In genomic region chr6:30468058-30468457, GRCm38 (mm10) we compare ENCODE assay signal across 19 mouse cellular contexts. TPM values are rescaled to one million over a fixed set of nuclear protein-coding genes. Genes with fewer than 3 reads are reported as not detected.
DNase-seq lines count a peak whose midpoint lies in the region; ATAC-seq lines count a peak whose summit lies in the region.
"Had no signal": no experiment of that assay in that cellular context is flagged by ENCODE, and none has a peak within 500 bp of the region (broad histone marks: within the 10 kb centered on the region; RNA-seq: fewer than 3 reads in every experiment).

No protein-coding gene starts in this region.

- WGBS in heart, embryonic 10.5 days, result 77% methylated on average over 1 of the region's 1 CpGs
- WGBS in heart, embryonic 11.5 days (ENCODE audit: insufficient replicate concordance), result 83% methylated on average over 1 of the region's 1 CpGs
- 80% methylated on average over 1 of the region's 1 CpGs for WGBS in neural tube, embryonic 12.5 days
- 45% methylated on average over 1 of the region's 1 CpGs for WGBS in liver, embryonic 16.5 days (ENCODE audit: insufficient replicate concordance)

- ATAC-seq in heart, embryonic 11.5 days (replicated peaks; ENCODE audit: insufficient number of reproducible peaks, low FRiP score, low TSS enrichment), result no peak
- ATAC-seq in neural tube, embryonic 12.5 days (ENCODE audit: low FRiP score, low read depth), result no peak
- ATAC-seq in liver, embryonic 16.5 days (ENCODE audit: low read depth), result peak; percentile 74
- ATAC-seq: intestine, postnatal 0 days had no signal

- no peak overlapping the region for H3K4me2 ChIP-seq in heart, embryonic 11.5 days
- H3K4me2 ChIP-seq in neural tube, embryonic 12.5 days (replicated peaks), result no peak overlapping the region
- no peak overlapping the region for H3K4me2 ChIP-seq in liver, embryonic 16.5 days (ENCODE audit: low read depth, low read length)
- H3K4me2 ChIP-seq: hindbrain, embryonic 13.5 days had no signal

- H3K9me3 ChIP-seq in heart, embryonic 10.5 days, result no peaks in the 10 kb centered on the region
- no peaks in the 10 kb centered on the region for H3K9me3 ChIP-seq in heart, embryonic 11.5 days (replicated peaks; ENCODE audit: control insufficient read depth, low read length)
- no peaks in the 10 kb centered on the region for H3K9me3 ChIP-seq in neural tube, embryonic 12.5 days
- no peaks in the 10 kb centered on the region for H3K9me3 ChIP-seq in liver, embryonic 16.5 days (replicated peaks; ENCODE audit: control insufficient read depth, low read length)
- H3K9me3 ChIP-seq: heart, embryonic 15.5 days; hindbrain, embryonic 13.5 days; megakaryocyte, embryonic 14.5 days had no signal

- H3K27me3 ChIP-seq in heart, embryonic 10.5 days (ENCODE audit: insufficient read depth, poor library complexity, severe bottlenecking), result no peaks in the 10 kb centered on the region
- no peaks in the 10 kb centered on the region for H3K27me3 ChIP-seq in heart, embryonic 11.5 days (ENCODE audit: control insufficient read depth, insufficient read depth, low read length)
- H3K27me3 ChIP-seq in neural tube, embryonic 12.5 days (replicated peaks), result no peaks in the 10 kb centered on the region
- H3K27me3 ChIP-seq in liver, embryonic 16.5 days (ENCODE audit: control insufficient read depth, insufficient read depth, low read depth, low read length), result no peaks in the 10 kb centered on the region
- H3K27me3 ChIP-seq: heart, embryonic 15.5 days; hindbrain, embryonic 13.5 days had no signal

- H3K27ac ChIP-seq in heart, embryonic 10.5 days, result peak overlapping the region; percentile 54; the same call in 1 of the 2 replicates
- no peak overlapping the region for H3K27ac ChIP-seq in heart, embryonic 11.5 days (ENCODE audit: low read depth, low read length)
- 0 out of 2 replicates have a peak overlapping the region, but pooled peaks have one; percentile 29 for H3K27ac ChIP-seq in neural tube, embryonic 12.5 days
- H3K27ac ChIP-seq in liver, embryonic 16.5 days (ENCODE audit: low read length), result no peak overlapping the region
- H3K27ac ChIP-seq: heart, adult 2 months; heart, embryonic 15.5 days had no signal

- H3K4me1 ChIP-seq in heart, embryonic 10.5 days, result peaks cover 53% of the 10 kb centered on the region
- peaks cover 15% of the 10 kb centered on the region for H3K4me1 ChIP-seq in heart, embryonic 11.5 days (ENCODE audit: control insufficient read depth, insufficient read depth, low read length)
- peaks cover 23% of the 10 kb centered on the region for H3K4me1 ChIP-seq in neural tube, embryonic 12.5 days
- H3K4me1 ChIP-seq in liver, embryonic 16.5 days (ENCODE audit: control insufficient read depth, low read depth, low read length), result peaks cover 2% of the 10 kb centered on the region

- H3K9ac ChIP-seq in heart, embryonic 11.5 days (ENCODE audit: low read depth, low read length), result no peak overlapping the region; the same call in 1 of the 2 replicates
- no peak overlapping the region for H3K9ac ChIP-seq in neural tube, embryonic 12.5 days
- H3K9ac ChIP-seq in liver, embryonic 16.5 days (ENCODE audit: low read depth, low read length), result no peak overlapping the region
- H3K9ac ChIP-seq: heart, embryonic 15.5 days had no signal

- intact Hi-C loops in heart, postnatal 36 days (cut with DNase I), result no loop called here

- no peaks in the 10 kb centered on the region for H3K36me3 ChIP-seq in heart, embryonic 10.5 days
- no peaks in the 10 kb centered on the region for H3K36me3 ChIP-seq in heart, embryonic 11.5 days (ENCODE audit: control insufficient read depth, insufficient read depth, low read length)
- H3K36me3 ChIP-seq in neural tube, embryonic 12.5 days, result no peaks in the 10 kb centered on the region
- no peaks in the 10 kb centered on the region for H3K36me3 ChIP-seq in liver, embryonic 16.5 days (ENCODE audit: control insufficient read depth, insufficient read depth)
- H3K36me3 ChIP-seq: heart, embryonic 15.5 days; hindbrain, embryonic 13.5 days had no signal

- no peak overlapping the region for H3K4me3 ChIP-seq in heart, embryonic 10.5 days
- H3K4me3 ChIP-seq in heart, embryonic 11.5 days (ENCODE audit: low read depth, low read length), result no peak overlapping the region
- no peak overlapping the region for H3K4me3 ChIP-seq in neural tube, embryonic 12.5 days
- H3K4me3 ChIP-seq in liver, embryonic 16.5 days (ENCODE audit: low read depth, low read length), result no peak overlapping the region
- H3K4me3 ChIP-seq: heart, adult 2 months; heart, embryonic 15.5 days; hindbrain, embryonic 13.5 days had no signal

- no peak for DNase-seq in heart, embryonic 10.5 days (ENCODE audit: low spot score)
- DNase-seq in neural tube, embryonic 10.5 days (ENCODE audit: extremely low spot score, low spot score), result no peak
- DNase-seq in adipocyte (ENCODE audit: low spot score), result no peak
- DNase-seq in heart, postnatal 36 days, result no peak
- DNase-seq: layer of hippocampus, postnatal 36 days had no signal

RNA-seq across cellular contexts. Expression of gene Tmem209, which starts 41.5 kb away (rescaled TPM):
- polyA plus RNA-seq in heart, embryonic 10.5 days (2016; fragmentation: Nextera tagmentation; extraction: Ambion mirVana), result 38.2 and 41.1 TPM in 2 replicates
- polyA plus RNA-seq in heart, embryonic 11.5 days (2014; fragmentation: Nextera tagmentation; extraction: Ambion mirVana), result 29.3 and 30.9 TPM in 2 replicates
- 35.1 and 35.9 TPM in 2 replicates for polyA plus RNA-seq in neural tube, embryonic 12.5 days (2016; fragmentation: Nextera tagmentation; extraction: Ambion mirVana)
- polyA plus RNA-seq in liver, embryonic 16.5 days (2015; fragmentation: Nextera tagmentation; extraction: Ambion mirVana), result 17.6 and 20.0 TPM in 2 replicates
- 1 to 10 TPM; 8.3 to 8.4 TPM for total RNA-seq in heart, postnatal 36 days (2021)

RNA-seq across cellular contexts. Expression of gene Ssmem1, which starts 41.6 kb away (rescaled TPM):
- polyA plus RNA-seq in heart, embryonic 10.5 days (2016; fragmentation: Nextera tagmentation; extraction: Ambion mirVana), result 0.16 TPM in 1 of 2 replicates, not detected in the other
- polyA plus RNA-seq in heart, embryonic 11.5 days (2014; fragmentation: Nextera tagmentation; extraction: Ambion mirVana), result 0.62 TPM in 1 of 2 replicates, not detected in the other
- 0.24 and 0.49 TPM in 2 replicates for polyA plus RNA-seq in neural tube, embryonic 12.5 days (2016; fragmentation: Nextera tagmentation; extraction: Ambion mirVana)
- 0.06 and 0.07 TPM in 2 replicates for polyA plus RNA-seq in liver, embryonic 16.5 days (2015; fragmentation: Nextera tagmentation; extraction: Ambion mirVana)
- total RNA-seq in heart, postnatal 36 days (2021), result under 1 TPM; 0.22 to 0.31 TPM
- total RNA-seq: gastrocnemius, adult 18-20 months; heart, adult 2 months; monocyte, adult 5-6 weeks had no signal
- polyA plus RNA-seq: frontal cortex, adult 2 months; intestine, postnatal 0 days; large intestine, adult 2 months; lung, postnatal 0 days; midbrain, embryonic 14.5 days had no signal

Comparison
In these comparisons a context has a peak if more than half of its experiments do, and no peak if none do; other contexts are left out.
1. H3K27ac ChIP-seq: peak in heart, embryonic 10.5 days (single experiment) and neural tube, embryonic 12.5 days (single experiment); none in heart, embryonic 11.5 days (single experiment) and liver, embryonic 16.5 days (single experiment).